Mouse (Mus musculus): ENCODE results near the gene Fam129b. TPM values are rescaled to one million over a fixed set of nuclear protein-coding genes. Genes with fewer than 3 reads are reported as not detected.

Gene Fam129b
- polyA plus RNA-seq, 1 experiment = 41.8 TPM

GRCm38 (mm10) chr2:32923551-32924250 lies 47.8 kb downstream of the Fam129b start:
- no peak for DNase-seq (ENCODE audit: low read depth)

GRCm38 (mm10) chr2:32924306-32924844 lies 48.5 kb downstream of the Fam129b start:
- no peak for DNase-seq (ENCODE audit: low read depth)

GRCm38 (mm10) chr2:32926330-32927075 lies 50.6 kb downstream of the Fam129b start:
- DNase-seq (ENCODE audit: low read depth) = no peak

GRCm38 (mm10) chr2:32927624-32928234 lies 51.8 kb downstream of the Fam129b start:
- DNase-seq (ENCODE audit: low read depth) = peak; percentile 68

- DNase-seq (ENCODE audit: low read depth) = no peak
These were observed 52.5 kb downstream of the Fam129b start for GRCm38 (mm10) chr2:32928235-32928946.

GRCm38 (mm10) chr2:32928947-32929829 lies 53.3 kb downstream of the Fam129b start:
- DNase-seq (ENCODE audit: low read depth) = no peak

GRCm38 (mm10) chr2:32931730-32932129 lies 55.8 kb downstream of the Fam129b start:
- DNase-seq (ENCODE audit: low read depth) = no peak

- no peak for DNase-seq (ENCODE audit: low read depth)
These were observed 62.8 kb downstream of the Fam129b start for GRCm38 (mm10) chr2:32938741-32939140.

- no peak for DNase-seq (ENCODE audit: low read depth)
These were observed 63.5 kb downstream of the Fam129b start for GRCm38 (mm10) chr2:32939418-32939817.

GRCm38 (mm10) chr2:32940483-32940882 lies 64.6 kb downstream of the Fam129b start:
- no peak for DNase-seq (ENCODE audit: low read depth)

GRCm38 (mm10) chr2:32947454-32947853 lies 71.5 kb downstream of the Fam129b start:
- DNase-seq (ENCODE audit: low read depth) = no peak

GRCm38 (mm10) chr2:32954581-32954980 lies 78.7 kb downstream of the Fam129b start:
- DNase-seq (ENCODE audit: low read depth) = no peak

GRCm38 (mm10) chr2:32957344-32957743 lies 81.4 kb downstream of the Fam129b start:
- no peak for DNase-seq (ENCODE audit: low read depth)

GRCm38 (mm10) chr2:32960273-32960672 lies 84.4 kb downstream of the Fam129b start:
- DNase-seq (ENCODE audit: low read depth) = no peak

- no peak for DNase-seq (ENCODE audit: low read depth)
These were observed 85.5 kb downstream of the Fam129b start, which contains the start of the genes Rpl12 and Lrsam1 for GRCm38 (mm10) chr2:32961192-32961995. Rpl12 (plus strand) TSS chr2:32961559. Lrsam1 (minus strand) TSS chr2:32961614.

GRCm38 (mm10) chr2:32962062-32962874 lies 86.4 kb downstream of the Fam129b start:
- DNase-seq (ENCODE audit: low read depth) = no peak

- no peak for DNase-seq (ENCODE audit: low read depth)
These were observed 86.9 kb downstream of the Fam129b start for GRCm38 (mm10) chr2:32962875-32963220.

GRCm38 (mm10) chr2:32963544-32963943 lies 87.6 kb downstream of the Fam129b start:
- no peak for DNase-seq (ENCODE audit: low read depth)

GRCm38 (mm10) chr2:32963981-32964380 lies 88.1 kb downstream of the Fam129b start:
- DNase-seq (ENCODE audit: low read depth) = no peak

Measured in gonadal fat pad, adult 2 months (tissue).